Mouse (Mus musculus): ENCODE data around the gene Lrfn1. TPM values are rescaled to one million over a fixed set of nuclear protein-coding genes. Genes with fewer than 3 reads are reported as not detected.
A peak's percentile ranks its signal among the peaks of the same experiment; 100 is the strongest.

Gene Lrfn1
- polyA plus RNA-seq, 1 experiment = 1.4 TPM

GRCm38 (mm10) chr7:28438771-28439170, 13.0 kb upstream of the Lrfn1 start:
- TF ChIP-seq POLR2A (IDR thresholded peaks at IDR 0.05; ENCODE audit: low read depth, low read length) (no peak), CTCF (IDR thresholded peaks at IDR 0.05; ENCODE audit: extremely low read depth, insufficient read length, insufficient replicate concordance, low read depth, low read length) (no peak)
- WGBS = 79% methylated on average over 2 of the region's 2 CpGs
- H3K4me3 ChIP-seq (ENCODE audit: low read depth, low read length) = no peak overlapping the region
- no peaks in the 10 kb centered on the region for H3K36me3 ChIP-seq (ENCODE audit: control insufficient read depth, insufficient read depth, low read length)
- no peaks in the 10 kb centered on the region for H3K27me3 ChIP-seq (ENCODE audit: control insufficient read depth, insufficient read depth, low read length)
- H3K4me1 ChIP-seq (ENCODE audit: control insufficient read depth, insufficient read depth, insufficient read length, low read length) = no peaks in the 10 kb centered on the region; the same call in 1 of the 2 replicates
- H3K27ac ChIP-seq (ENCODE audit: insufficient read depth, low read depth, low read length) = no peak overlapping the region

- H3K4me3 ChIP-seq (ENCODE audit: low read depth, low read length) = peak overlapping the region; percentile 51
- H3K36me3 ChIP-seq (ENCODE audit: control insufficient read depth, insufficient read depth, low read length) = no peaks in the 10 kb centered on the region
- H3K27me3 ChIP-seq (ENCODE audit: control insufficient read depth, insufficient read depth, low read length) = no peaks in the 10 kb centered on the region
- no peaks in the 10 kb centered on the region; the same call in 1 of the 2 replicates for H3K4me1 ChIP-seq (ENCODE audit: control insufficient read depth, insufficient read depth, insufficient read length, low read length)
- H3K27ac ChIP-seq (ENCODE audit: insufficient read depth, low read depth, low read length) = peak overlapping the region; percentile 54
- 63% methylated on average over 2 of the region's 2 CpGs for WGBS
- TF ChIP-seq CTCF (IDR thresholded peaks at IDR 0.05; ENCODE audit: extremely low read depth, insufficient read length, insufficient replicate concordance, low read depth, low read length) = no peak
- no peak for TF ChIP-seq POLR2A (IDR thresholded peaks at IDR 0.05; ENCODE audit: low read depth, low read length)
These were observed 11.0 kb upstream of the Lrfn1 start for GRCm38 (mm10) chr7:28440739-28441138.

GRCm38 (mm10) chr7:28441776-28442485, 9.8 kb upstream of the Lrfn1 start:
- Histone ChIP-seq H3K27ac (ENCODE audit: insufficient read depth, low read depth, low read length) (peak overlapping the region; percentile 31; the same call in 1 of the 2 replicates), H3K36me3 (ENCODE audit: control insufficient read depth, insufficient read depth, low read length) (no peaks in the 10 kb centered on the region), H3K4me3 (ENCODE audit: low read depth, low read length) (peak overlapping the region; percentile 29; the same call in 1 of the 2 replicates), H3K4me1 (ENCODE audit: control insufficient read depth, insufficient read depth, insufficient read length, low read length) (no peaks in the 10 kb centered on the region; the same call in 1 of the 2 replicates), H3K27me3 (ENCODE audit: control insufficient read depth, insufficient read depth, low read length) (no peaks in the 10 kb centered on the region)
- 78% methylated on average over 14 of the region's 14 CpGs for WGBS
- TF ChIP-seq CTCF (IDR thresholded peaks at IDR 0.05; ENCODE audit: extremely low read depth, insufficient read length, insufficient replicate concordance, low read depth, low read length) (no peak), POLR2A (IDR thresholded peaks at IDR 0.05; ENCODE audit: low read depth, low read length) (no peak)

- Histone ChIP-seq H3K36me3 (ENCODE audit: control insufficient read depth, insufficient read depth, low read length) (no peaks in the 10 kb centered on the region), H3K27ac (ENCODE audit: insufficient read depth, low read depth, low read length) (no peak overlapping the region), H3K4me1 (ENCODE audit: control insufficient read depth, insufficient read depth, insufficient read length, low read length) (no peaks in the 10 kb centered on the region), H3K27me3 (ENCODE audit: control insufficient read depth, insufficient read depth, low read length) (no peaks in the 10 kb centered on the region), H3K4me3 (ENCODE audit: low read depth, low read length) (no peak overlapping the region)
- 17% methylated on average over 4 of the region's 4 CpGs for WGBS
- TF ChIP-seq POLR2A (IDR thresholded peaks at IDR 0.05; ENCODE audit: low read depth, low read length) = no peak
- TF ChIP-seq CTCF (IDR thresholded peaks at IDR 0.05; ENCODE audit: extremely low read depth, insufficient read length, insufficient replicate concordance, low read depth, low read length) = no peak
These were observed 9.1 kb upstream of the Lrfn1 start for GRCm38 (mm10) chr7:28442688-28443087.

GRCm38 (mm10) chr7:28444344-28444974, 7.3 kb upstream of the Lrfn1 start:
- TF ChIP-seq POLR2A (IDR thresholded peaks at IDR 0.05; ENCODE audit: low read depth, low read length) (no peak), CTCF (IDR thresholded peaks at IDR 0.05; ENCODE audit: extremely low read depth, insufficient read length, insufficient replicate concordance, low read depth, low read length) (no peak)
- WGBS = 81% methylated on average over 13 of the region's 13 CpGs
- Histone ChIP-seq H3K4me1 (ENCODE audit: control insufficient read depth, insufficient read depth, insufficient read length, low read length) (no peaks in the 10 kb centered on the region), H3K36me3 (ENCODE audit: control insufficient read depth, insufficient read depth, low read length) (no peaks in the 10 kb centered on the region), H3K27me3 (ENCODE audit: control insufficient read depth, insufficient read depth, low read length) (no peaks in the 10 kb centered on the region), H3K27ac (ENCODE audit: insufficient read depth, low read depth, low read length) (no peak overlapping the region), H3K4me3 (ENCODE audit: low read depth, low read length) (no peak overlapping the region)

- Histone ChIP-seq H3K4me3 (ENCODE audit: low read depth, low read length) (no peak overlapping the region), H3K4me1 (ENCODE audit: control insufficient read depth, insufficient read depth, insufficient read length, low read length) (no peaks in the 10 kb centered on the region), H3K27me3 (ENCODE audit: control insufficient read depth, insufficient read depth, low read length) (no peaks in the 10 kb centered on the region), H3K27ac (ENCODE audit: insufficient read depth, low read depth, low read length) (no peak overlapping the region), H3K36me3 (ENCODE audit: control insufficient read depth, insufficient read depth, low read length) (no peaks in the 10 kb centered on the region)
- 9% methylated on average over 12 of the region's 12 CpGs for WGBS
- TF ChIP-seq CTCF (IDR thresholded peaks at IDR 0.05; ENCODE audit: extremely low read depth, insufficient read length, insufficient replicate concordance, low read depth, low read length) (peak; percentile 78), POLR2A (IDR thresholded peaks at IDR 0.05; ENCODE audit: low read depth, low read length) (no peak)
These were observed 5.3 kb upstream of the Lrfn1 start for GRCm38 (mm10) chr7:28446446-28446845.

Data from small intestine, adult 2 months (tissue).